Mouse (Mus musculus) neutrophil, adult 5-6 weeks (primary cell): ENCODE data around the gene Magi2. TPM values are rescaled to one million over a fixed set of nuclear protein-coding genes. Genes with fewer than 3 reads are reported as not detected.
"Not testable (repeated sequence)": the region's sequence is repeated elsewhere in the genome, so short reads cannot be mapped to it uniquely, and the experiment has no call there.

Experiments used
- ATAC-seq: fragments of 151-379, 151-347 bp; 2 replicates; pipeline ENCODE4 v1.8.0; 2017; ENCODE audit warnings: mild to moderate bottlenecking, moderate TSS enrichment; ENCODE audit not compliant: insufficient number of reproducible peaks, poor library complexity, low FRiP score, severe bottlenecking; ENCODE audit errors: extremely low read depth
- total RNA-seq: library from RNA; stranded (forward); fragments of 200-1000 nt; gene quantifications from 2 replicates; pipeline ENCODE4 v1.2.3, GENCODE M21; 2017

The Magi2 gene
- total RNA-seq, 1 experiment from 2014 or later: 0.58 TPM

- no peak for ATAC-seq
Observed at GRCm38 (mm10) chr5:20508609-20509008, 1281.8 kb downstream of the Magi2 start.

GRCm38 (mm10) chr5:20509606-20510005 is 1282.8 kb downstream of the Magi2 start:
- ATAC-seq: no peak

GRCm38 (mm10) chr5:20512377-20513126 is 1285.7 kb downstream of the Magi2 start:
- ATAC-seq: no peak

- no peak for ATAC-seq
Observed at GRCm38 (mm10) chr5:20521639-20522038, 1294.8 kb downstream of the Magi2 start.

GRCm38 (mm10) chr5:20522047-20522446 is 1295.2 kb downstream of the Magi2 start:
- no peak for ATAC-seq

GRCm38 (mm10) chr5:20523776-20524175 is 1296.9 kb downstream of the Magi2 start:
- no peak for ATAC-seq

- not testable (repeated sequence) for ATAC-seq
Observed at GRCm38 (mm10) chr5:20526588-20526987, 1299.8 kb downstream of the Magi2 start.

- no peak for ATAC-seq
Observed at GRCm38 (mm10) chr5:20536544-20536943, 1309.7 kb downstream of the Magi2 start.

GRCm38 (mm10) chr5:20537369-20538022 is 1310.7 kb downstream of the Magi2 start:
- no peak for ATAC-seq

GRCm38 (mm10) chr5:20544374-20544773 is 1317.5 kb downstream of the Magi2 start:
- no peak for ATAC-seq

- no peak for ATAC-seq
Observed at GRCm38 (mm10) chr5:20559378-20559777, 1332.5 kb downstream of the Magi2 start.

- ATAC-seq: no peak
Observed at GRCm38 (mm10) chr5:20559821-20560220, 1333.0 kb downstream of the Magi2 start.

- no peak for ATAC-seq
Observed at GRCm38 (mm10) chr5:20568421-20568820, 1341.6 kb downstream of the Magi2 start.

- ATAC-seq: no peak
Observed at GRCm38 (mm10) chr5:20568966-20569365, 1342.1 kb downstream of the Magi2 start.

GRCm38 (mm10) chr5:20574816-20575215 is 1348.0 kb downstream of the Magi2 start:
- ATAC-seq: no peak

GRCm38 (mm10) chr5:20575798-20576197 is 1349.0 kb downstream of the Magi2 start:
- ATAC-seq: no peak

GRCm38 (mm10) chr5:20576266-20576665 is 1349.4 kb downstream of the Magi2 start:
- ATAC-seq: no peak

- no peak for ATAC-seq
Observed at GRCm38 (mm10) chr5:20578666-20579065, 1351.8 kb downstream of the Magi2 start.

- ATAC-seq: no peak
Observed at GRCm38 (mm10) chr5:20580619-20581018, 1353.8 kb downstream of the Magi2 start.

- ATAC-seq: no peak
Observed at GRCm38 (mm10) chr5:20582995-20583435, 1356.2 kb downstream of the Magi2 start.
